Mouse (Mus musculus) gastrocnemius, postnatal 14 days (tissue): ENCODE results near the gene Iqgap1. TPM values are rescaled to one million over a fixed set of nuclear protein-coding genes. Genes with fewer than 3 reads are reported as not detected.
A peak's percentile ranks its signal among the peaks of the same experiment; 100 is the strongest.

Source experiments
- DNase-seq: peaks from one replicate; pipeline ENCODE4 v3.0.0; 2021; ENCODE audit warnings: mixed read lengths
- intact Hi-C: fragments of 180-260 bp; cut with DNase I; formaldehyde crosslinking; loops from one replicate; pipeline ENCODE4 v1.15.1; 2025; ENCODE audit warnings: low total_unique reads
- long read RNA-seq, 2 experiments: library from polyadenylated mRNA; stranded (forward); transcript quantifications; one replicate each; pipeline ENCODE4 v2.0.0; 2021
- total RNA-seq, 2 experiments: library from RNA; stranded (reverse); gene quantifications; 2 replicates each; pipeline ENCODE4 v1.2.3; 2021

The Iqgap1 gene
- 10 to 100 TPM; 28.9 to 36.1 TPM for total RNA-seq
- long read RNA-seq, experiment 1, full-length matches to known transcripts = 4 of 11 reads
- long read RNA-seq, experiment 1, partial matches to known transcripts = 6 of 11 reads
- long read RNA-seq, experiment 1, other reads (novel, unspliced or antisense) = 1 of 11 reads
- long read RNA-seq, experiment 2, full-length matches to known transcripts = 7 of 13 reads
- long read RNA-seq, experiment 2, partial matches to known transcripts = 5 of 13 reads
- long read RNA-seq, experiment 2, other reads (novel, unspliced or antisense) = 1 of 13 reads

GRCm38 (mm10) chr7:80825843-80826403 is at the start of gene Iqgap1:
TSS of gene Iqgap1 (minus strand) at chr7:80825974.
- intact Hi-C loops = no loop called here
- no peak for DNase-seq

GRCm38 (mm10) chr7:80873631-80874030 is 47.9 kb upstream of the Iqgap1 start:
- no peak for DNase-seq

GRCm38 (mm10) chr7:80873038-80873437 is 47.3 kb upstream of the Iqgap1 start:
- intact Hi-C loops = no loop called here
- no peak for DNase-seq

More at GRCm38 (mm10) chr7:80873631-80874030, 47.9 kb upstream of the Iqgap1 start:
- intact Hi-C loops = no loop called here

- no peak for DNase-seq
- intact Hi-C loops = no loop called here
These were observed 42.9 kb upstream of the Iqgap1 start for GRCm38 (mm10) chr7:80868686-80869085.

DNA sequence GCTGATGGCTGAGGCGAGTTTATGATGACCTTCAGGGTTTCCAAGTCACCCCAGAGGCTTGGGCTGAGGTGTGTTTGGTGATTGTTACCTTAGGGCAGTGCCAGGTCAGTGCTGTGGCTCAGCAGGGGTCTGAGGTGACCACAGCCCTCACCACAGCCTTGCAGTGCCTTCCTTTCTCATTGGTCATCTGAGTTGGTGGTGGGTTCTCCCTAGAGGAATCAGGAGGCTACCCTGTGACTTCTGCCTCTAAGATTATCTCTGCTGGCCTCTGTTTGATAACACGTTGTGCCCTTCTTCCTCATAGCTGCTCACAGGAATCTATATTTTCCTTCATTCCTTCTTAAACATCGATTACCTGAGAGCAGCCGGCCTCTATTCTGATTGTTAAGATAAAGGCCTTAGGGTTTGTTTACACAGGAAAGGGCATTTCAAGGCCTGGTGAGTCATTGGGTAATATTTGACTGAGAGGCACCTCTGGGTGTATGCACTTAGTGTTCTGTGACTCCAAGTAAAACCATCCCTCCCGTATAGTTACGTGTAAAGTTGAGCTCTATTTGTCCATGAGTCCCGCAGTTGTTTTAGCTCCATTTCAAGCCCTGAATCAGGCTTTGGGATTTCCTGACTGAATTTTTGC is 40.9 kb upstream of the Iqgap1 start:
- no peak for DNase-seq
- intact Hi-C loops = no loop called here

DNA sequence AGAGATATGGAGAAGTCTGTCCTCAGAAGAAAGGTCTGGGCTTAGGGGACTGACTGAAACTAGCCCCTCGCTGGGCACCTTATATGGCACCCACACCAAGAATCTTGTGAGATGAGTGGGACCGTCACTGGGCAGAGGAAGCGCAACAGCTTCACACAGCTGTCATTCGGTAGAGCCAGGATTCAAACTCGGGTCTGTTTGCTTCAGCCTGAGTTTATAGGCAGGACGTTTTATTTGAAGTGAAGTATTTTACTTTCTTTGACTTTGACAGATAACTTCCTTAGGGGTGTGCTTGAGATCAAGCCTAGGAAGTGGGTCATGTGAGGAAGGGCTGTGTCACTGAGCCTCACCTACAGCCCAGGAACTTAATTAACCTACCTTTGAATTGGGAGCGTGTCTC is 39.7 kb upstream of the Iqgap1 start:
- intact Hi-C loops = no loop called here
- DNase-seq = no peak

DNA sequence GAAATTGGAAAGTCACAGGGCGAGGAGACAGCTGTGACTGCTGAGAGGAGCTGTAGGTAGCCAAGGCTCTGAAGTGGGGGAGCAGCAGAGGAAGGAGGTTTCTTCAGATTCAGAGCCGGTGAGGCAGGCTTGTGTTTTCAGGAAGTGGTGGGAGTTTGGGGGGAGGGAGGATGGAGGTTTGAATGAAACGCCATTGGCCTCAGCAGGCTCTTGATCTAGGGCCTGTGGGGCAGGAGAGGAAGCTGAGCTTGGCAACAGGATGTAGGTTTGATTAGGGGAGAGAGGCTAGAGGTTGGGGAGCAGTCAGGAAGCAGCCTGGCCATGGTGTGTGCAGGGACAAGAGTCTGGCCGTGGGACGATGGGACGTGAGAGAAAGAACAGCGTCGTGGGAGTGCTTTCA is 39.1 kb upstream of the Iqgap1 start:
- DNase-seq = no peak
- intact Hi-C loops = loop anchor here (5.0 kb wide), 1 partner anchor 292 kb away; no protein-coding TSS in a partner anchor

DNA sequence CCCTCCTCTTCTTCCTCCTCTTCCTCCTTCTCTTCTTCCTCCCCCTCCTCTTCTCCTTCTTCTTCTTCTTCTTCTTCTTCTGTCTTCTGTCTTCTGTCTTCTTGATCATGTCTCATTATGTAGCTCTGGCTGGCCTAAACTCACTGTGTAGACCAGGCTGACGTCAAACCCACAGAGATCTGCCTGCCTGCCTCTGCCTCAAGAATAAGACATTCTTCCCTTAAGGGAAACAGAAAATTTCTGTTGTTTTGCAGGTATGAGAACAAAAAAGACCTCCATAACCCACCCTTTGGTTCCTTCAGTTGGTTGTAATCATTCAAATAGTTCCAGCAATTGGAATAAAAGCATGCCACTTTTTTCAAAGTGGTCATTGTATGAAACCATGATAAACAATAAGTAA is 38.4 kb upstream of the Iqgap1 start:
- no peak for DNase-seq
- intact Hi-C loops = loop anchor here (5.0 kb wide), 1 partner anchor 293 kb away; no protein-coding TSS in a partner anchor

- intact Hi-C loops = loop anchor here (5.0 kb wide), 1 partner anchor 294 kb away; no protein-coding TSS in a partner anchor
- DNase-seq = no peak
These were observed 37.7 kb upstream of the Iqgap1 start for GRCm38 (mm10) chr7:80863520-80863919.

- intact Hi-C loops = loop anchor here (5.0 kb wide), 1 partner anchor 295 kb away; no protein-coding TSS in a partner anchor
- no peak for DNase-seq
These were observed 36.7 kb upstream of the Iqgap1 start for GRCm38 (mm10) chr7:80862475-80862874.

DNA sequence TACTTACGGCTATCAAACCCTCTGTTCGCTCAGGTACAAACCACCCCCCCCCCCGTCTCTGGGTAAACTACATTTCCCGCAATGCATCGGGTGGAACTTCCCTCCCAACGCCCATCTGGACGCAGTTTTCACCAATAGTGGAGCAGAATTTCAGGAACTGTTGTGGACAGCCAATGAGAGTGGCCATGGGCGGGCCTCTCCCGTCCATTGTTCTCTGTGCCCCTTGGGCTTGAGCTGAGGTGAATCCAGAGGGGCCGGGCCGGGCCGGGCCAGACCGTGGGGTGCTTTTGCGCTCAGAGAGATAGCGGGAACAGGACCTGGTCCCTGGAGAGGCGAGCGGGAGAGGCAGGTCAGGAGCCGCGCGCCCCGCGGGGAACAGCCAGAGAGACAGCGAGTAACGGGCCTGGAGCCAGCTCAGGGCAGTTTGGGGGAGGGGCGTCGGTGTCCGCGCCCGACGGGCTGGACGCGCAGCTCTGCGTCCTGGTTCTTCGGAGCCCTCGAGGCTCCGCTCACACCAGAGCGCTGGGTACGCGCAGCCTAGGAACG is 35.0 kb upstream of the Iqgap1 start, which contains the start of gene Zscan2:
Zscan2 (plus strand) TSS at position 192 of the 546 bp plus-strand sequence.
- intact Hi-C loops = loop anchor here (5.0 kb wide), 1 partner anchor 296 kb away; no protein-coding TSS in a partner anchor
- peak; percentile 85 for DNase-seq

DNA sequence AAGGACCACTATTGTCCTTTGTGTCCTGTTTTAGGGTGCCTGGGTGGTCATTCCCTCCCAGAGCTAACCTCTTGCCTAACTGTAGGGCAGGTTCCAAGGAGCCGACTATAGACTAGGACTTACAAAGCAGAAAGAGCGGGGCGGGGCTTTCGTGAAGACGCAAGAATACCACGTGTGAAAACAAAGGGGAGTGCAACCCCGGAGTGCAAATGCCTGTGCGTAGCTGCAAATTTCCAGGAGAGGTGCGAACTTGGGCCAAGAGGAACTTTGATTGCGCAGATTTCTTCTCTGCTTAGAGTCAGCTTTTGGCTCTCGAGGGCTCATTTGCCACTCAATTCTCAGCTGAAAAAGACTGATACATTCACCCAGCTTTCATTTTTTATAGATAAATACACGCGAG is 34.5 kb upstream of the Iqgap1 start:
- DNase-seq = peak; percentile 13
- intact Hi-C loops = loop anchor here (5.0 kb wide), 1 partner anchor 297 kb away; no protein-coding TSS in a partner anchor

DNA sequence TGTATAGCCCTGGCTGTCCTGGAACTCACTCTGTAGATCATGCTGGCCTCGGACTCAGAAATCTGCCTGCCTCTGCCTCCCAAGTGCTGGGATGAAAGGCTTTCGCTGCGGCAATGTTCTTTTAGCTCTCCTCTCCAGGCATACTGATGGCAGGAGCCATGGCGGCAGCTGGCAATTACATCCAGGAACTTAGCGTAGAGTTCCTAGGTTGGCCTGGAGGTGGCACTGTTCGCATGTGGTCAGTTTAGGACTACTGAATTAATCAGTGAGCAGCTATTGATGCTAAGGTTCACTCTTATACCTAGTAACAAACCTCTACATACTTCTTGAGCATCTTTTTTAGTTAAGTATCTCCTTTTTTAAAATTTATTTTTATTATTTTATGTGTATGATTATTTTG is 31.4 kb upstream of the Iqgap1 start:
- DNase-seq = peak; percentile 79
- intact Hi-C loops = no loop called here

- intact Hi-C loops = no loop called here
- DNase-seq = no peak
These were observed 29.5 kb upstream of the Iqgap1 start for GRCm38 (mm10) chr7:80855316-80855715.

DNA sequence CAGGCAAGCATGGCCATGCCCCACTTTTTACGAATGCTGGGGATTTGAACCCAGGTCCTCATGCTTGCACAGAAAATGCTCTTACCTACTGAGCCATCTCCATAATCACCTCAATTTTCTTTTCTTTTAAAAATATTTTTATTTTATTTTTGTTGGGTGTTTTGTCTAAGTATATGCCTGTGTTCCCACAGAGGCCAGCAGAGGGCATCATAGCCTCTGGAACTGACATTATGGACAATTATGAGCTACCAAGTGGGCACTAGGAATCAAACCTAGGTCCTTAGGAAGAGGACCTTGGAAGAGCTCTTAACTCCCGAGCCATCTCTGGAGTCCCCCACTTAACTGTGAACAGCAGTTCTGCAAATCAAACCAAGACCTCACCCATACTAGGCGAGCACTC is 27.4 kb upstream of the Iqgap1 start:
- no peak for DNase-seq
- intact Hi-C loops = no loop called here

DNA sequence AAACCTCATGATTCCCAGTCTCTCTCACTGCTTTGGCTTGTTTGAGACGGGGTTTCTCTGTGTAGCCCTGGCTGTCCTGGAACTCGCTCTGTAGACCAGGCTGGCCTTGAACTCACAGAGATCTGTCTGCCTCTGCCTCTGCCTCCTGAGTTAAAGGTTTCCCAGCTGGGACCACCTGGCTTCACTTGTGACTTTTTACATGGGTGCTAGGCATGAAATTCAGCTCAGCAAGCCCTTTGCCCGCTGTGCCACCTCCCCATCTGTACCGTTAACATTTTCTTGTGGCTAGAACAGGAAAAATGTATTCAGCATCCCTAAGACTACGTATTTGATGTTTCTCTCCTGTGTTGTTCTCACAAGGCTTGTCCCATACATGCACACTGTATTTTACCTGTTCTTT is 24.7 kb upstream of the Iqgap1 start:
- no peak for DNase-seq
- intact Hi-C loops = no loop called here

- intact Hi-C loops = loop anchor here (5.0 kb wide), 1 partner anchor 107 kb away; no protein-coding TSS in a partner anchor
- DNase-seq = peak; percentile 23
These were observed 23.9 kb upstream of the Iqgap1 start for GRCm38 (mm10) chr7:80849710-80850109.

GRCm38 (mm10) chr7:80849267-80849666 is 23.5 kb upstream of the Iqgap1 start:
- intact Hi-C loops = loop anchor here (5.0 kb wide), 1 partner anchor 107 kb away; no protein-coding TSS in a partner anchor
- no peak for DNase-seq

DNA sequence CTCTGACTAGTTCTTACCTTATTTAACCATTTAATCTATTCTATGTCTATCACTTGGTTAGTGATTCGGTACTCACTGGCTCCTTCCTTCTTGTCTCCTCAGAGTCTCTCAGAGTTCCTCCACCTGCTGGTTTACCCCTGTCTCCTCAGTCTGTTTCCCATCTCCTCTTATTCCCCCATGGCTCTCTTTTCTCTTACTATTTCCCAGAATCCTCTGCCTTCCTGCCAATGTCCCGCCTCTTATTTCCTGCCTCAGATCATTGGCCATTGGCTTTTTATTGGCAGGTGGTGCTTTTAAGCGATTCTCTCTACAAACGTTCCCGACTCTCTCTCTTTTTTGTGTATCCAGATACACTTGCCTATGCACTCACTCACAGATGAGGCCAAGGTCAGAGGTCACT is 20.9 kb upstream of the Iqgap1 start:
- intact Hi-C loops = loop anchor here (5.0 kb wide), 1 partner anchor 104 kb away; no protein-coding TSS in a partner anchor

DNA sequence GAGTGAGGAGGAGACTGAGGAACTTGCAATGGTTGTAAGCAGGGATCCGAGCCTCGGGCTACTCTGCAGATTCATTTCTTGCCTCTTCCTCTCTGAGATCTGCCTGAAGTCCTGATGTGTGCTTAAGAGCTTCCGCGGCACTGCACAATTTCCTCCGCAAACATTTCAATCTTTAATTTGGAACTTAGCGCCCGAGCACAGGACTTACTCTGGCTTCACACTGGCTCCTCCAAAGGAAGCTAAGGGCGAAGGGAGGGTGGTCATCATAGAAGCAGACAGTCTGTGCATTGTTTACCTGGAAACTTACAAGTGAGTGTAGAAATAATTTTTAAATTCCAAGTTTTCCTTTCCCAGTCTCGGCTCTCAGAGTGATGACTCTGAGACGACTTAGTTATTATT is 20.5 kb upstream of the Iqgap1 start:
- intact Hi-C loops = loop anchor here (5.0 kb wide), 1 partner anchor 104 kb away; no protein-coding TSS in a partner anchor
- no peak for DNase-seq

More for the DNA sequence above, 20.9 kb upstream of the Iqgap1 start:
- DNase-seq = no peak
